Mouse (Mus musculus): ENCODE results near the gene Fstl5. TPM values are rescaled to one million over a fixed set of nuclear protein-coding genes. Genes with fewer than 3 reads are reported as not detected.
"Not testable (repeated sequence)": the region's sequence is repeated elsewhere in the genome, so short reads cannot be mapped to it uniquely, and the experiment has no call there.

The Fstl5 gene
- polyA plus RNA-seq, 1 experiment from 2014 or later: 17.0 TPM

- Histone ChIP-seq H3K4me2 (replicated peaks) (no peak overlapping the region), H3K9me3 (replicated peaks) (no peaks in the 10 kb centered on the region), H3K36me3 (no peaks in the 10 kb centered on the region), H3K27me3 (no peaks in the 10 kb centered on the region), H3K4me1 (no peaks in the 10 kb centered on the region), H3K4me3 (no peak overlapping the region), H3K27ac (no peak overlapping the region), H3K9ac (no peak overlapping the region)
- WGBS: 87% methylated on average over 3 of the region's 3 CpGs
- ATAC-seq (ENCODE audit: low FRiP score): no peak
Observed at GRCm38 (mm10) chr3:76316991-76317390, 242.9 kb downstream of the Fstl5 start.

GRCm38 (mm10) chr3:76319531-76319930 lies 245.5 kb downstream of the Fstl5 start:
- no peaks in the 10 kb centered on the region for H3K4me1 ChIP-seq
- H3K4me2 ChIP-seq (replicated peaks): no peak overlapping the region
- WGBS: 95% methylated on average over 4 of the region's 4 CpGs
- no peak for ATAC-seq (ENCODE audit: low FRiP score)
- no peaks in the 10 kb centered on the region for H3K27me3 ChIP-seq
- H3K36me3 ChIP-seq: no peaks in the 10 kb centered on the region
- no peak overlapping the region for H3K4me3 ChIP-seq
- no peaks in the 10 kb centered on the region for H3K9me3 ChIP-seq (replicated peaks)
- no peak overlapping the region for H3K9ac ChIP-seq
- no peak overlapping the region for H3K27ac ChIP-seq

- Histone ChIP-seq H3K27me3 (no peaks in the 10 kb centered on the region), H3K9me3 (replicated peaks) (no peaks in the 10 kb centered on the region), H3K4me3 (no peak overlapping the region), H3K4me1 (no peaks in the 10 kb centered on the region), H3K4me2 (replicated peaks) (no peak overlapping the region), H3K36me3 (no peaks in the 10 kb centered on the region), H3K9ac (no peak overlapping the region), H3K27ac (no peak overlapping the region)
- ATAC-seq (ENCODE audit: low FRiP score): no peak
- 82% methylated on average over 1 of the region's 1 CpGs for whole genome bisulfite sequencing
Observed at GRCm38 (mm10) chr3:76322431-76322830, 248.4 kb downstream of the Fstl5 start.

- ATAC-seq (ENCODE audit: low FRiP score): no peak
- WGBS: 83% methylated on average over 4 of the region's 4 CpGs
- H3K4me2 ChIP-seq (replicated peaks): no peak overlapping the region
Observed at GRCm38 (mm10) chr3:76336922-76337321, 262.9 kb downstream of the Fstl5 start.

GRCm38 (mm10) chr3:76367000-76367399 lies 292.9 kb downstream of the Fstl5 start:
- H3K36me3 ChIP-seq: no peaks in the 10 kb centered on the region
- no peak overlapping the region for H3K9ac ChIP-seq
- no peak overlapping the region for H3K4me3 ChIP-seq
- no peak for ATAC-seq (ENCODE audit: low FRiP score)
- H3K27ac ChIP-seq: no peak overlapping the region
- no peaks in the 10 kb centered on the region for H3K4me1 ChIP-seq
- no peaks in the 10 kb centered on the region for H3K9me3 ChIP-seq (replicated peaks)
- no peaks in the 10 kb centered on the region for H3K27me3 ChIP-seq
- H3K4me2 ChIP-seq (replicated peaks): no peak overlapping the region

More at GRCm38 (mm10) chr3:76336922-76337321, 262.9 kb downstream of the Fstl5 start:
- Histone ChIP-seq H3K27me3 (no peaks in the 10 kb centered on the region), H3K36me3 (no peaks in the 10 kb centered on the region), H3K4me1 (no peaks in the 10 kb centered on the region), H3K9ac (no peak overlapping the region), H3K9me3 (replicated peaks) (no peaks in the 10 kb centered on the region), H3K27ac (no peak overlapping the region), H3K4me3 (no peak overlapping the region)

- no peaks in the 10 kb centered on the region for H3K27me3 ChIP-seq
- H3K27ac ChIP-seq: no peak overlapping the region
- no peak overlapping the region for H3K4me3 ChIP-seq
- no peak overlapping the region for H3K4me2 ChIP-seq (replicated peaks)
- no peak for ATAC-seq (ENCODE audit: low FRiP score)
- no peaks in the 10 kb centered on the region for H3K9me3 ChIP-seq (replicated peaks)
- 94% methylated on average over 4 of the region's 4 CpGs for WGBS
- H3K36me3 ChIP-seq: no peaks in the 10 kb centered on the region
- no peak overlapping the region for H3K9ac ChIP-seq
- H3K4me1 ChIP-seq: no peaks in the 10 kb centered on the region
Observed at GRCm38 (mm10) chr3:76369910-76370309, 295.8 kb downstream of the Fstl5 start.

- Histone ChIP-seq H3K36me3 (no peaks in the 10 kb centered on the region), H3K9me3 (replicated peaks) (no peaks in the 10 kb centered on the region), H3K4me2 (replicated peaks) (no peak overlapping the region), H3K4me3 (no peak overlapping the region), H3K27ac (no peak overlapping the region), H3K9ac (no peak overlapping the region), H3K4me1 (no peaks in the 10 kb centered on the region), H3K27me3 (no peaks in the 10 kb centered on the region)
- peak; percentile 62; the same call in 1 of the 2 replicates for ATAC-seq (ENCODE audit: low FRiP score)
- WGBS: 79% methylated on average over 6 of the region's 6 CpGs
Observed at GRCm38 (mm10) chr3:76428775-76429372, 354.8 kb downstream of the Fstl5 start.

GRCm38 (mm10) chr3:76467229-76467874 lies 393.3 kb downstream of the Fstl5 start:
- no peak overlapping the region for H3K9ac ChIP-seq
- no peak overlapping the region for H3K4me2 ChIP-seq (replicated peaks)
- no peaks in the 10 kb centered on the region for H3K9me3 ChIP-seq (replicated peaks)
- peak; percentile 36; the same call in 1 of the 2 replicates for ATAC-seq (ENCODE audit: low FRiP score)
- H3K4me3 ChIP-seq: no peak overlapping the region
- no peaks in the 10 kb centered on the region for H3K4me1 ChIP-seq
- no peak overlapping the region for H3K27ac ChIP-seq
- H3K36me3 ChIP-seq: no peaks in the 10 kb centered on the region
- no peaks in the 10 kb centered on the region for H3K27me3 ChIP-seq

GRCm38 (mm10) chr3:76468147-76468546 lies 394.1 kb downstream of the Fstl5 start:
- H3K27me3 ChIP-seq: no peaks in the 10 kb centered on the region
- no peaks in the 10 kb centered on the region for H3K4me1 ChIP-seq
- WGBS: 74% methylated on average over 1 of the region's 1 CpGs
- no peaks in the 10 kb centered on the region for H3K9me3 ChIP-seq (replicated peaks)
- H3K4me3 ChIP-seq: no peak overlapping the region
- ATAC-seq (ENCODE audit: low FRiP score): no peak; the same call in 1 of the 2 replicates
- H3K27ac ChIP-seq: no peak overlapping the region
- no peak overlapping the region for H3K9ac ChIP-seq
- H3K4me2 ChIP-seq (replicated peaks): no peak overlapping the region
- no peaks in the 10 kb centered on the region for H3K36me3 ChIP-seq

GRCm38 (mm10) chr3:76507891-76508290 lies 433.8 kb downstream of the Fstl5 start:
- H3K9ac ChIP-seq; H3K4me2 ChIP-seq (replicated peaks); H3K27ac ChIP-seq; H3K36me3 ChIP-seq; H3K9me3 ChIP-seq (replicated peaks); H3K4me1 ChIP-seq; H3K4me3 ChIP-seq; ATAC-seq (ENCODE audit: low FRiP score); H3K27me3 ChIP-seq: not testable (repeated sequence)
- WGBS: 95% methylated on average over 3 of the region's 3 CpGs

GRCm38 (mm10) chr3:76508811-76509210 lies 434.7 kb downstream of the Fstl5 start:
- 95% methylated on average over 14 of the region's 14 CpGs for WGBS
- H3K4me2 ChIP-seq (replicated peaks): no peak overlapping the region
- no peak for ATAC-seq (ENCODE audit: low FRiP score)
- no peak overlapping the region for H3K27ac ChIP-seq
- no peaks in the 10 kb centered on the region for H3K9me3 ChIP-seq (replicated peaks)
- no peak overlapping the region for H3K4me3 ChIP-seq
- H3K9ac ChIP-seq: no peak overlapping the region
- H3K4me1 ChIP-seq: no peaks in the 10 kb centered on the region
- H3K36me3 ChIP-seq: no peaks in the 10 kb centered on the region
- H3K27me3 ChIP-seq: no peaks in the 10 kb centered on the region

GRCm38 (mm10) chr3:76567346-76567745 lies 493.3 kb downstream of the Fstl5 start:
- Histone ChIP-seq H3K4me3 (no peak overlapping the region), H3K27me3 (no peaks in the 10 kb centered on the region), H3K4me1 (no peaks in the 10 kb centered on the region), H3K27ac (no peak overlapping the region), H3K9me3 (replicated peaks) (no peaks in the 10 kb centered on the region), H3K36me3 (no peaks in the 10 kb centered on the region), H3K9ac (no peak overlapping the region), H3K4me2 (replicated peaks) (no peak overlapping the region)
- no peak for ATAC-seq (ENCODE audit: low FRiP score)

- Histone ChIP-seq H3K4me2 (replicated peaks) (no peak overlapping the region), H3K4me3 (no peak overlapping the region), H3K4me1 (no peaks in the 10 kb centered on the region), H3K9me3 (replicated peaks) (no peaks in the 10 kb centered on the region), H3K27me3 (no peaks in the 10 kb centered on the region), H3K27ac (no peak overlapping the region), H3K9ac (no peak overlapping the region), H3K36me3 (no peaks in the 10 kb centered on the region)
- peak; percentile 35; the same call in 1 of the 2 replicates for ATAC-seq (ENCODE audit: low FRiP score)
- WGBS: 71% methylated on average over 3 of the region's 3 CpGs
Observed at GRCm38 (mm10) chr3:76572478-76572877, 498.4 kb downstream of the Fstl5 start.
